Mouse (Mus musculus) MEL (cell line): ENCODE data around the gene Krt222. TPM values are rescaled to one million over a fixed set of nuclear protein-coding genes. Genes with fewer than 3 reads are reported as not detected.

ENCODE experiments used
- DNase-seq: peaks from one replicate; pipeline ENCODE4 v3.0.0; 2011; ENCODE audit warnings: low read depth, low spot score
- H3K27ac ChIP-seq: 2 replicates; pipeline ENCODE4 v1.5.1; 2012; ENCODE audit warnings: low read depth, mild to moderate bottlenecking, control low read depth, low read length, moderate library complexity; ENCODE audit not compliant: control insufficient read depth
- H3K27me3 ChIP-seq, 2 experiments: fragments of 150-350 bp in 1 of 2; sonication (generic) in 1 of 2; 2 replicates each; pipeline ENCODE4 v1.6.1; 2012; ENCODE audit warnings: low read length in 2 of 2, mild to moderate bottlenecking in 2 of 2, improper control_type of control experiment in 1 of 2, moderate library complexity in 1 of 2; ENCODE audit not compliant: insufficient read depth in 2 of 2, control insufficient read depth in 1 of 2
- H3K36me3 ChIP-seq, 2 experiments: 2 replicates each; pipeline ENCODE4 v1.6.1; 2012 to 2014; ENCODE audit warnings: low read length in 2 of 2, improper control_type of control experiment in 1 of 2, inconsistent platforms in 1 of 2, mild to moderate bottlenecking in 1 of 2; ENCODE audit not compliant: insufficient read depth in 2 of 2, control insufficient read depth in 1 of 2
- H3K4me1 ChIP-seq, 2 experiments: fragments of 150-350 bp in 1 of 2; sonication (generic) in 1 of 2; 2 replicates each; pipeline ENCODE4 v1.6.1; 2012; ENCODE audit warnings: low read length in 2 of 2, improper control_type of control experiment in 1 of 2, mild to moderate bottlenecking in 1 of 2; ENCODE audit not compliant: insufficient read depth in 2 of 2, control insufficient read depth in 1 of 2
- H3K4me3 ChIP-seq, 2 experiments: fragments of 150-350 bp in 1 of 2; sonication (generic) in 1 of 2; 2 replicates each; pipeline ENCODE4 v1.5.1; 2012; ENCODE audit warnings: low read depth in 2 of 2, low read length in 2 of 2, mild to moderate bottlenecking in 2 of 2, moderate library complexity in 2 of 2, control low read depth in 1 of 2, improper control_type of control experiment in 1 of 2; ENCODE audit not compliant: control insufficient read depth in 1 of 2, insufficient read depth in 1 of 2
- H3K79me2 ChIP-seq: 2 replicates; pipeline ENCODE4 v1.6.1; 2012; ENCODE audit warnings: mild to moderate bottlenecking, low read length, moderate library complexity; ENCODE audit not compliant: control insufficient read depth, poor library complexity, insufficient read depth
- H3K9ac ChIP-seq: 2 replicates; pipeline ENCODE4 v1.6.1; 2012; ENCODE audit warnings: low read depth, mild to moderate bottlenecking, control low read depth, low read length, moderate library complexity; ENCODE audit not compliant: control insufficient read depth, poor library complexity, severe bottlenecking
- H3K9me3 ChIP-seq: fragments of 150-350 bp; sonication (generic); replicated peaks from 2 replicates; pipeline ENCODE4 v1.6.1; 2012; ENCODE audit warnings: mild to moderate bottlenecking, low read length, improper control_type of control experiment, moderate library complexity; ENCODE audit not compliant: insufficient read depth
- BHLHE40 ChIP-seq: IDR thresholded peaks from 2 replicates; pipeline ENCODE4 v1.6.1; 2012; ENCODE audit warnings: low read depth, mild to moderate bottlenecking, inconsistent platforms, low read length, improper control_type of control experiment, borderline replicate concordance
- CHD2 ChIP-seq: IDR thresholded peaks from 2 replicates; pipeline ENCODE4 v1.6.1; 2011; ENCODE audit warnings: low read length, improper control_type of control experiment
- CTCF ChIP-seq, 3 experiments: IDR thresholded peaks in 2 of 3; conservative IDR thresholded peaks in 1 of 3; 2 replicates each; pipeline ENCODE4 v1.5.1; 2011 to 2012; ENCODE audit warnings: low read length in 3 of 3, low read depth in 2 of 3, mild to moderate bottlenecking in 2 of 3, improper control_type of control experiment in 1 of 3, inconsistent platforms in 1 of 3, mixed read lengths in 1 of 3, moderate library complexity in 1 of 3; ENCODE audit not compliant: control insufficient read depth in 1 of 3, insufficient read depth in 1 of 3, poor library complexity in 1 of 3, severe bottlenecking in 1 of 3
- E2F4 ChIP-seq: IDR thresholded peaks from 2 replicates; pipeline ENCODE4 v1.6.1; 2011; ENCODE audit warnings: low read depth, low read length, improper control_type of control experiment, borderline replicate concordance
- ETS1 ChIP-seq: IDR thresholded peaks from 2 replicates; pipeline ENCODE4 v1.6.1; 2012; ENCODE audit warnings: low read depth, mild to moderate bottlenecking, inconsistent platforms, low read length, improper control_type of control experiment, moderate library complexity
- GABPA ChIP-seq: IDR thresholded peaks from 2 replicates; pipeline ENCODE4 v1.6.1; 2012; ENCODE audit warnings: low read depth, mild to moderate bottlenecking, inconsistent platforms, low read length, improper control_type of control experiment, moderate library complexity
- GATA1 ChIP-seq: IDR thresholded peaks from 2 replicates; pipeline ENCODE4 v1.6.1; 2011; ENCODE audit warnings: low read depth, low read length, improper control_type of control experiment
- HCFC1 ChIP-seq: IDR thresholded peaks from 2 replicates; pipeline ENCODE4 v1.6.1; 2012; ENCODE audit warnings: low read depth, mild to moderate bottlenecking, inconsistent platforms, low read length, improper control_type of control experiment, moderate library complexity
- JUND ChIP-seq: IDR thresholded peaks from 2 replicates; pipeline ENCODE4 v1.6.1; 2011; ENCODE audit warnings: low read depth, mild to moderate bottlenecking, improper control_type of control experiment, low read length
- KAT2A ChIP-seq: conservative IDR thresholded peaks from 2 replicates; pipeline ENCODE4 v1.6.1; 2012; ENCODE audit warnings: low read depth, low read length, improper control_type of control experiment, inconsistent platforms
- MEF2A ChIP-seq: IDR thresholded peaks from 2 replicates; pipeline ENCODE4 v1.6.1; 2014; ENCODE audit warnings: low read depth, mild to moderate bottlenecking, inconsistent platforms, low read length, improper control_type of control experiment; ENCODE audit not compliant: poor library complexity, insufficient replicate concordance, severe bottlenecking; ENCODE audit errors: extremely low read depth
- MYC ChIP-seq: IDR thresholded peaks from 2 replicates; pipeline ENCODE4 v1.6.1; 2011; ENCODE audit warnings: low read depth, mild to moderate bottlenecking, low read length, improper control_type of control experiment, moderate library complexity
- NELFE ChIP-seq: IDR thresholded peaks from 2 replicates; pipeline ENCODE4 v1.6.1; 2011; ENCODE audit warnings: low read depth, low read length, improper control_type of control experiment
- NRF1 ChIP-seq: IDR thresholded peaks from 2 replicates; pipeline ENCODE4 v1.6.1; 2014; ENCODE audit warnings: low read depth, mild to moderate bottlenecking, inconsistent platforms, low read length, improper control_type of control experiment, moderate library complexity; ENCODE audit not compliant: poor library complexity, insufficient read depth, severe bottlenecking
- POLR2A ChIP-seq, 2 experiments: IDR thresholded peaks; 2 replicates each; pipeline ENCODE4 v1.6.1; 2011 to 2012; ENCODE audit warnings: low read length in 2 of 2, mild to moderate bottlenecking in 2 of 2, control low read depth in 1 of 2, improper control_type of control experiment in 1 of 2, low read depth in 1 of 2, moderate library complexity in 1 of 2; ENCODE audit not compliant: control insufficient read depth in 1 of 2, insufficient read depth in 1 of 2, poor library complexity in 1 of 2
- POLR2AphosphoS5 ChIP-seq: IDR thresholded peaks from 2 replicates; pipeline ENCODE4 v1.6.1; 2012; ENCODE audit warnings: low read depth, borderline replicate concordance, mild to moderate bottlenecking, inconsistent platforms, low read length, moderate library complexity, mixed read lengths
- RAD21 ChIP-seq: IDR thresholded peaks from 2 replicates; pipeline ENCODE4 v1.6.1; 2011; ENCODE audit warnings: mild to moderate bottlenecking, low read depth, low read length, improper control_type of control experiment
- RCOR1 ChIP-seq: IDR thresholded peaks from 2 replicates; pipeline ENCODE4 v1.6.1; 2012; ENCODE audit warnings: low read depth, mild to moderate bottlenecking, inconsistent platforms, low read length, improper control_type of control experiment
- SIN3A ChIP-seq: IDR thresholded peaks from 2 replicates; pipeline ENCODE4 v1.6.1; 2012; ENCODE audit warnings: low read length, improper control_type of control experiment, inconsistent platforms
- SMC3 ChIP-seq: IDR thresholded peaks from 2 replicates; pipeline ENCODE4 v1.6.1; 2011; ENCODE audit warnings: low read depth, low read length, improper control_type of control experiment
- TCF12 ChIP-seq: IDR thresholded peaks from 2 replicates; pipeline ENCODE4 v1.6.1; 2014; ENCODE audit warnings: low read depth, mild to moderate bottlenecking, inconsistent platforms, low read length, improper control_type of control experiment, moderate library complexity
- USF1 ChIP-seq: IDR thresholded peaks from 2 replicates; pipeline ENCODE4 v1.6.1; 2014; ENCODE audit warnings: low read depth, mild to moderate bottlenecking, inconsistent platforms, low read length, improper control_type of control experiment, moderate library complexity
- USF2 ChIP-seq, 2 experiments: IDR thresholded peaks; 2 replicates each; pipeline ENCODE4 v1.6.1; 2011 to 2012; ENCODE audit warnings: improper control_type of control experiment in 2 of 2, low read length in 2 of 2, borderline replicate concordance in 1 of 2, inconsistent platforms in 1 of 2, low read depth in 1 of 2, mild to moderate bottlenecking in 1 of 2; ENCODE audit not compliant: insufficient read depth in 1 of 2
- ZC3H11A ChIP-seq: IDR thresholded peaks from 2 replicates; pipeline ENCODE4 v1.6.1; 2012; ENCODE audit warnings: low read depth, mild to moderate bottlenecking, inconsistent platforms, low read length, improper control_type of control experiment
- ZKSCAN1 ChIP-seq: IDR thresholded peaks from 2 replicates; pipeline ENCODE4 v1.6.1; 2012; ENCODE audit warnings: low read depth, mild to moderate bottlenecking, inconsistent platforms, low read length, improper control_type of control experiment, moderate library complexity
- polyA plus RNA-seq, 2 experiments: library from polyadenylated mRNA; stranded (reverse) in 1 of 2; unstranded in 1 of 2; fragments of >175 nt in 1 of 2; fragments of >200 nt in 1 of 2; gene quantifications; 2 replicates each; pipeline versions ENCODE4 v1.2.1 to v1.2.4; 2012; ENCODE audit warnings: low replicate concordance in 2 of 2, low read depth in 1 of 2; ENCODE audit not compliant: insufficient read length in 2 of 2, insufficient read depth in 1 of 2, missing spikeins in 1 of 2
- total RNA-seq: library from RNA; depleted of rRNA; stranded (reverse); fragments of 300-350 nt; gene quantifications from 2 replicates; pipeline ENCODE4 v1.2.3, GENCODE M21; 2012

Gene Krt222
- total and polyA plus RNA-seq, 3 experiments, result 0.07 TPM; not detected in 2

DNA sequence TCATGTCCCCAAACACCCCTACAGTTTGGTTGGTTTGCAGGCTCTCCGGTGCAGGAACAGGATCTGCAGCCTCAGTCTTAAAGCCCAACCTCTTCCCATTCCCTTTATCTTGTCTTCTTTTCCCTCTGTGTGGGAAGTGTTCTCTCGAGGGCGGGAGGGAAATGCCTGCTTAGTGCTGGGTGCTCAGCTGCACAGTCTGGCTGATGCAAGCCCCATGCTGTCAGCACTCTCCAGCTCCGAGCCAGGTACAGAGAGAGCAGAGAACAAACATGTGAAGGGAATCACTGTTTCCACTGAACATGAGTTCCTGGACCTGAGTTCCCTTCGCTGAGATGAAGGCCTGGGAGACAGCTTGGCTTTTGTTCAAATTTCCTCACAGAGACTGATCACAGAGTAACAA, 6.4 kb upstream of the Krt222 start:
- H3K36me3 ChIP-seq, result no peaks in the 10 kb centered on the region
- peaks cover 0 to 7% of the 10 kb centered on the region in 2 experiments; a peak in 3 of 4 replicates for H3K27me3 ChIP-seq
- no peak for DNase-seq
- H3K79me2 ChIP-seq, result no peaks in the 10 kb centered on the region
- H3K4me1 ChIP-seq, result no peaks in the 10 kb centered on the region
- H3K9me3 ChIP-seq, result no peaks in the 10 kb centered on the region
- H3K4me3 ChIP-seq, result no peak overlapping the region
- TF ChIP-seq SIN3A (no peak), CTCF (IDR thresholded peaks at IDR 0.05 in 2 of 3, conservative IDR thresholded peaks at IDR 0.05 in 1 of 3; ENCODE audit: control insufficient read depth in 1 of 3, insufficient read depth in 1 of 3, low read depth in 2 of 3, low read length in 3 of 3, poor library complexity in 1 of 3, severe bottlenecking in 1 of 3) (no peak), NRF1 (no peak), ETS1 (no peak), GABPA (no peak), GATA1 (no peak), ZC3H11A (no peak), NELFE (no peak), RCOR1 (no peak), E2F4 (no peak)
- no peak overlapping the region for H3K27ac ChIP-seq
- no peak overlapping the region for H3K9ac ChIP-seq

- no peak overlapping the region for H3K27ac ChIP-seq
- TF ChIP-seq CTCF (IDR thresholded peaks at IDR 0.05 in 2 of 3, conservative IDR thresholded peaks at IDR 0.05 in 1 of 3; ENCODE audit: control insufficient read depth in 1 of 3, insufficient read depth in 1 of 3, low read depth in 2 of 3, low read length in 3 of 3, poor library complexity in 1 of 3, severe bottlenecking in 1 of 3) (peak; percentile 67 to 76 (median 74)), POLR2AphosphoS5 (no peak), KAT2A (no peak), NELFE (no peak), MYC (0 out of 2 replicates have a peak, but pooled peaks have one; percentile 22), SMC3 (peak; percentile 52), RAD21 (peak; percentile 35)
- peak; percentile 43 for DNase-seq
- H3K27me3 ChIP-seq, result peaks cover 0 to 11% of the 10 kb centered on the region in 2 experiments
- no peaks in the 10 kb centered on the region for H3K4me1 ChIP-seq
- H3K79me2 ChIP-seq, result no peaks in the 10 kb centered on the region
- no peak overlapping the region for H3K4me3 ChIP-seq
- no peaks in the 10 kb centered on the region for H3K36me3 ChIP-seq
- H3K9ac ChIP-seq, result no peak overlapping the region
- H3K9me3 ChIP-seq, result no peaks in the 10 kb centered on the region
Measured at GRCm38 (mm10) chr11:99249115-99249514, 5.2 kb upstream of the Krt222 start.

- H3K27me3 ChIP-seq, result peaks cover 0 to 14% of the 10 kb centered on the region in 2 experiments
- H3K36me3 ChIP-seq, result no peaks in the 10 kb centered on the region
- no peaks in the 10 kb centered on the region for H3K79me2 ChIP-seq
- H3K27ac ChIP-seq, result no peak overlapping the region
- no peak for DNase-seq
- no peaks in the 10 kb centered on the region for H3K4me1 ChIP-seq
- H3K4me3 ChIP-seq, result no peak overlapping the region
- no peak overlapping the region for H3K9ac ChIP-seq
- H3K9me3 ChIP-seq, result no peaks in the 10 kb centered on the region
- TF ChIP-seq NELFE (no peak), MEF2A (no peak), USF2 (IDR thresholded peaks at IDR 0.05; ENCODE audit: borderline replicate concordance in 1 of 2, insufficient read depth in 1 of 2, low read depth in 1 of 2, low read length in 2 of 2) (no peak), RAD21 (no peak), HCFC1 (no peak), POLR2A (IDR thresholded peaks at IDR 0.05; ENCODE audit: control insufficient read depth in 1 of 2, insufficient read depth in 1 of 2, low read depth in 1 of 2, low read length in 2 of 2, poor library complexity in 1 of 2) (no peak), JUND (no peak), CHD2 (no peak), TCF12 (no peak), USF1 (no peak), ZKSCAN1 (no peak), SIN3A (no peak), NRF1 (no peak), GATA1 (no peak), RCOR1 (no peak), BHLHE40 (no peak)
Measured at GRCm38 (mm10) chr11:99247916-99248315, 4.0 kb upstream of the Krt222 start.
